In genomic region chr8:4189031-4189722, GRCm38 (mm10) we compare ENCODE assay signal across 15 mouse cellular contexts. TPM values are rescaled to one million over a fixed set of nuclear protein-coding genes. Genes with fewer than 3 reads are reported as not detected.
DNase-seq lines count a peak whose midpoint lies in the region; ATAC-seq and TF ChIP-seq lines count a peak whose summit lies in the region.
"Had no signal": no experiment of that assay in that cellular context is flagged by ENCODE, and none has a peak within 500 bp of the region (broad histone marks: within the 10 kb centered on the region; RNA-seq: fewer than 3 reads in every experiment).

No protein-coding gene starts in this region.

- no peaks in the 10 kb centered on the region for H3K9me3 ChIP-seq in intestine, embryonic 16.5 days (ENCODE audit: control insufficient read depth, low read length)
- H3K9me3 ChIP-seq: midbrain, embryonic 10.5 days had no signal

- H3K4me1 ChIP-seq in intestine, embryonic 16.5 days (ENCODE audit: control insufficient read depth, insufficient read depth, low read length) = 0 out of 2 replicates have a peak, but pooled peaks cover 2% of the 10 kb centered on the region

- no peak overlapping the region for H3K4me2 ChIP-seq in intestine, embryonic 16.5 days (ENCODE audit: low read depth, low read length)

- ATAC-seq in intestine, embryonic 16.5 days = 0 out of 2 replicates have a peak, but pooled peaks have one; percentile 30
- peak; percentile 74 for ATAC-seq in megakaryocyte progenitor cell, adult 5-6 weeks (replicated peaks; ENCODE audit: poor library complexity)
- no peak for ATAC-seq in CD4-positive, CD25-positive, alpha-beta regulatory T cell, adult 4 months
- ATAC-seq: hindbrain, embryonic 16.5 days had no signal

- H3K9ac ChIP-seq in intestine, embryonic 16.5 days (ENCODE audit: low read depth, low read length) = no peak overlapping the region

- H3K27ac ChIP-seq in layer of hippocampus, adult 2 months = peak overlapping the region; percentile 61
- H3K27ac ChIP-seq in intestine, embryonic 16.5 days (ENCODE audit: low read length) = no peak overlapping the region
- H3K27ac ChIP-seq: midbrain, embryonic 10.5 days had no signal

- H3K36me3 ChIP-seq in intestine, embryonic 16.5 days (ENCODE audit: control insufficient read depth, insufficient read depth, low read length) = 0 out of 2 replicates have a peak, but pooled peaks cover 2% of the 10 kb centered on the region

- 23% methylated on average over 3 of the region's 3 CpGs for WGBS in intestine, embryonic 16.5 days

- no peaks in the 10 kb centered on the region for H3K27me3 ChIP-seq in intestine, embryonic 16.5 days (replicated peaks; ENCODE audit: control insufficient read depth, insufficient read depth, low read length)

- H3K4me3 ChIP-seq in layer of hippocampus, adult 2 months = no peak overlapping the region
- H3K4me3 ChIP-seq in intestine, embryonic 16.5 days (ENCODE audit: low read length) = no peak overlapping the region
- H3K4me3 ChIP-seq: midbrain, embryonic 10.5 days had no signal

- no peak for DNase-seq in layer of hippocampus, adult 2 months (ENCODE audit: low spot score in 2 of 2)
- DNase-seq in layer of hippocampus, postnatal 10 days (ENCODE audit: low spot score in 2 of 2) = no peak
- peak; percentile 78 for DNase-seq in c-Kit-positive CD71-positive TER-119-positive erythroid progenitor cells, embryonic 14.5 days (ENCODE audit: low spot score)
- no peak for DNase-seq in retina, embryonic 14.5 days (ENCODE audit: low spot score)
- DNase-seq: adrenal gland, postnatal 14 days; cerebellum, postnatal 14 days; lung, postnatal 10 days; thymus, adult 2 months had no signal

- no peak for TF ChIP-seq CTCF in layer of hippocampus, adult 2 months (conservative IDR thresholded peaks at IDR 0.05)

RNA-seq across cellular contexts. Expression of gene Evi5l, which starts 22.8 kb away (rescaled TPM):
- total RNA-seq in layer of hippocampus, adult 2 months (2021) = 100 to 1,000 TPM; 100 to 107 TPM
- total RNA-seq in layer of hippocampus, postnatal 10 days (2021) = 100 to 1,000 TPM; 137 TPM
- polyA plus RNA-seq in intestine, embryonic 16.5 days (2015; fragmentation: Nextera tagmentation; extraction: Ambion mirVana) = 19.1 and 19.2 TPM in 2 replicates
- 3.3 and 3.5 TPM in 2 replicates for total RNA-seq in megakaryocyte progenitor cell, adult 5-6 weeks (2015)
- total RNA-seq in megakaryocyte progenitor cell, adult 5-6 weeks (2017) = 6.2 and 7.5 TPM in 2 replicates
- polyA plus RNA-seq in CD4-positive, CD25-positive, alpha-beta regulatory T cell, adult 4 months (2017; shearing (Covaris generic)) = 1 to 10 TPM; 5.6 to 7.8 TPM

RNA-seq across cellular contexts. Expression of gene Prr36, which starts 28.1 kb away (rescaled TPM):
- 10 to 100 TPM; 46.0 to 47.4 TPM for total RNA-seq in layer of hippocampus, adult 2 months (2021)
- total RNA-seq in layer of hippocampus, postnatal 10 days (2021) = 10 to 100 TPM; 57.1 to 59.4 TPM
- polyA plus RNA-seq in intestine, embryonic 16.5 days (2015; fragmentation: Nextera tagmentation; extraction: Ambion mirVana) = 2.8 and 3.2 TPM in 2 replicates
- 0.32 and 0.46 TPM in 2 replicates for total RNA-seq in megakaryocyte progenitor cell, adult 5-6 weeks (2015)
- 0.04 and 0.14 TPM in 2 replicates for total RNA-seq in megakaryocyte progenitor cell, adult 5-6 weeks (2017)
- polyA plus RNA-seq in CD4-positive, CD25-positive, alpha-beta regulatory T cell, adult 4 months (2017; shearing (Covaris generic)) = under 1 TPM in 1 of 2 experiments, not detected in 1; 0.49 TPM
- total RNA-seq: neutrophil, adult 5-6 weeks had no signal

RNA-seq across cellular contexts. Expression of gene Lrrc8e, which starts 37.5 kb away (rescaled TPM):
- not detected for total RNA-seq in layer of hippocampus, adult 2 months (2021)
- total RNA-seq in layer of hippocampus, postnatal 10 days (2021) = not detected
- 2.6 and 2.8 TPM in 2 replicates for polyA plus RNA-seq in intestine, embryonic 16.5 days (2015; fragmentation: Nextera tagmentation; extraction: Ambion mirVana)
- not detected in 2 replicates for total RNA-seq in megakaryocyte progenitor cell, adult 5-6 weeks (2015)
- total RNA-seq in megakaryocyte progenitor cell, adult 5-6 weeks (2017) = not detected in 2 replicates
- under 1 TPM in 1 of 2 experiments, not detected in 1; 0.34 TPM for polyA plus RNA-seq in CD4-positive, CD25-positive, alpha-beta regulatory T cell, adult 4 months (2017; shearing (Covaris generic))
- total RNA-seq: layer of hippocampus, adult 18-20 months; neutrophil, adult 5-6 weeks had no signal
- polyA plus RNA-seq: hindbrain, embryonic 16.5 days had no signal

RNA-seq across cellular contexts. Expression of gene Map2k7, which starts 49.4 kb away (rescaled TPM):
- total RNA-seq in layer of hippocampus, adult 2 months (2021) = 100 to 1,000 TPM in 1 of 2 experiments, 10 to 100 TPM in 1; 98.4 to 106 TPM
- total RNA-seq in layer of hippocampus, postnatal 10 days (2021) = 10 to 100 TPM; 66.4 to 69.8 TPM
- polyA plus RNA-seq in intestine, embryonic 16.5 days (2015; fragmentation: Nextera tagmentation; extraction: Ambion mirVana) = 17.8 and 18.8 TPM in 2 replicates
- 29.7 and 34.2 TPM in 2 replicates for total RNA-seq in megakaryocyte progenitor cell, adult 5-6 weeks (2015)
- total RNA-seq in megakaryocyte progenitor cell, adult 5-6 weeks (2017) = 29.2 and 29.4 TPM in 2 replicates
- polyA plus RNA-seq in CD4-positive, CD25-positive, alpha-beta regulatory T cell, adult 4 months (2017; shearing (Covaris generic)) = 10 to 100 TPM; 23.2 to 31.7 TPM

RNA-seq across cellular contexts. Expression of gene Gm49320, which starts 49.5 kb away (rescaled TPM):
- 1 to 10 TPM; 1.1 to 2.4 TPM for total RNA-seq in layer of hippocampus, adult 2 months (2021)
- total RNA-seq in layer of hippocampus, postnatal 10 days (2021) = under 1 TPM in 1 of 2 experiments, not detected in 1; 0.73 TPM
- 0.64 and 0.70 TPM in 2 replicates for polyA plus RNA-seq in intestine, embryonic 16.5 days (2015; fragmentation: Nextera tagmentation; extraction: Ambion mirVana)
- 1.2 and 2.6 TPM in 2 replicates for total RNA-seq in megakaryocyte progenitor cell, adult 5-6 weeks (2015)
- total RNA-seq in megakaryocyte progenitor cell, adult 5-6 weeks (2017) = not detected in 2 replicates
- under 1 TPM in 1 of 2 experiments, not detected in 1; 0.46 TPM for polyA plus RNA-seq in CD4-positive, CD25-positive, alpha-beta regulatory T cell, adult 4 months (2017; shearing (Covaris generic))
- total RNA-seq: adrenal gland, postnatal 14 days had no signal

Comparison
In these comparisons a context has a peak if more than half of its experiments do, and no peak if none do; other contexts are left out.
1. RNA of gene Evi5l, which starts 22.8 kb away (total RNA-seq): 137 TPM in layer of hippocampus, postnatal 10 days and 100 to 107 TPM in layer of hippocampus, adult 2 months; 3.3 to 7.5 TPM in megakaryocyte progenitor cell, adult 5-6 weeks; every median in the first group is over 10 times any median in the second.
2. RNA of gene Prr36, which starts 28.1 kb away (total RNA-seq): 57.1 to 59.4 TPM in layer of hippocampus, postnatal 10 days and 46.0 to 47.4 TPM in layer of hippocampus, adult 2 months; 0.04 to 0.46 TPM in megakaryocyte progenitor cell, adult 5-6 weeks; every median in the first group is over 10 times any median in the second.